Mouse (Mus musculus) megakaryocyte, embryonic 14.5 days (primary cell): ENCODE results near the gene Gm4553. TPM values are rescaled to one million over a fixed set of nuclear protein-coding genes. Genes with fewer than 3 reads are reported as not detected.
"Not testable (repeated sequence)": the region's sequence is repeated elsewhere in the genome, so short reads cannot be mapped to it uniquely, and the experiment has no call there.

ENCODE experiments used
- H3K27me3 ChIP-seq: replicated peaks from 2 replicates; pipeline ENCODE3; 2012; ENCODE audit warnings: inconsistent platforms
- H3K36me3 ChIP-seq: replicated peaks from 2 replicates; pipeline ENCODE3; 2012; ENCODE audit warnings: low read length, inconsistent platforms, mixed read lengths
- H3K4me1 ChIP-seq: 2 replicates; pipeline ENCODE4 v1.6.1; 2012; ENCODE audit warnings: inconsistent platforms
- H3K4me3 ChIP-seq: replicated peaks from 2 replicates; pipeline ENCODE3; 2012; ENCODE audit warnings: moderate library complexity, mild to moderate bottlenecking, inconsistent platforms
- H3K9me3 ChIP-seq: 2 replicates; pipeline ENCODE4 v1.6.1; 2012; ENCODE audit warnings: inconsistent platforms
- FLI1 ChIP-seq: IDR thresholded peaks from 2 replicates; pipeline ENCODE4 v1.6.1; 2012; ENCODE audit warnings: low read length, inconsistent platforms, mixed read lengths
- GATA1 ChIP-seq: IDR thresholded peaks from 3 replicates; pipeline ENCODE4 v1.6.1; 2012; ENCODE audit warnings: mixed read lengths, low read length, inconsistent platforms, borderline replicate concordance
- polyA plus RNA-seq: library from polyadenylated mRNA; stranded (reverse); fragments of >175 nt; gene quantifications from 2 replicates; pipeline ENCODE4 v1.2.3, GENCODE M21; 2012; ENCODE audit warnings: low replicate concordance; ENCODE audit not compliant: insufficient read depth

Gene Gm4553
- polyA plus RNA-seq, 1 experiment: not detected

- peaks cover 31% of the 10 kb centered on the region for H3K27me3 ChIP-seq
- H3K4me1 ChIP-seq: no peaks in the 10 kb centered on the region
- no peak overlapping the region for H3K4me3 ChIP-seq
- H3K36me3 ChIP-seq: no peaks in the 10 kb centered on the region
- H3K9me3 ChIP-seq: no peaks in the 10 kb centered on the region
- no peak for TF ChIP-seq GATA1
- no peak for TF ChIP-seq FLI1
Observed at GRCm38 (mm10) chr7:142169836-142170235, 4.3 kb upstream of the Gm4553 start.

GRCm38 (mm10) chr7:142159366-142159765 lies 6.2 kb downstream of the Gm4553 start:
- H3K9me3 ChIP-seq: peaks cover 3% of the 10 kb centered on the region; the same call in 1 of the 2 replicates
- no peak overlapping the region for H3K4me3 ChIP-seq
- no peaks in the 10 kb centered on the region for H3K4me1 ChIP-seq
- no peak for TF ChIP-seq GATA1
- no peak for TF ChIP-seq FLI1
- peaks cover 41% of the 10 kb centered on the region for H3K27me3 ChIP-seq
- no peaks in the 10 kb centered on the region for H3K36me3 ChIP-seq

- H3K36me3 ChIP-seq, H3K4me1 ChIP-seq, H3K4me3 ChIP-seq: not testable (repeated sequence)
- peaks cover 13% of the 10 kb centered on the region for H3K9me3 ChIP-seq
- peaks cover 33% of the 10 kb centered on the region for H3K27me3 ChIP-seq
Observed at GRCm38 (mm10) chr7:142157013-142157412, 8.5 kb downstream of the Gm4553 start, which contains the start of gene Gm29735. Gm29735 (minus strand) TSS chr7:142157113.

GRCm38 (mm10) chr7:142155308-142155707 lies 10.2 kb downstream of the Gm4553 start:
- Histone ChIP-seq H3K36me3 (no peaks in the 10 kb centered on the region), H3K4me1 (no peaks in the 10 kb centered on the region), H3K4me3 (no peak overlapping the region), H3K9me3 (peaks cover 28% of the 10 kb centered on the region), H3K27me3 (peaks cover 42% of the 10 kb centered on the region)
- no peak for TF ChIP-seq FLI1
- TF ChIP-seq GATA1: no peak

- no peaks in the 10 kb centered on the region for H3K4me1 ChIP-seq
- TF ChIP-seq FLI1 (no peak), GATA1 (no peak)
- peaks cover 34% of the 10 kb centered on the region for H3K9me3 ChIP-seq
- no peaks in the 10 kb centered on the region for H3K36me3 ChIP-seq
- H3K4me3 ChIP-seq: no peak overlapping the region
- H3K27me3 ChIP-seq: peaks cover 32% of the 10 kb centered on the region
Observed at GRCm38 (mm10) chr7:142152191-142152590, 13.3 kb downstream of the Gm4553 start.

GRCm38 (mm10) chr7:142148633-142149032 lies 16.9 kb downstream of the Gm4553 start:
- no peak overlapping the region for H3K4me3 ChIP-seq
- peaks cover 28% of the 10 kb centered on the region for H3K9me3 ChIP-seq
- TF ChIP-seq FLI1: no peak
- no peak for TF ChIP-seq GATA1
- no peaks in the 10 kb centered on the region for H3K36me3 ChIP-seq
- H3K4me1 ChIP-seq: peaks cover 4% of the 10 kb centered on the region
- peaks cover 41% of the 10 kb centered on the region for H3K27me3 ChIP-seq

- Histone ChIP-seq H3K4me3 (no peak overlapping the region), H3K27me3 (peaks cover 48% of the 10 kb centered on the region), H3K4me1 (peaks cover 11% of the 10 kb centered on the region), H3K9me3 (peaks cover 24% of the 10 kb centered on the region), H3K36me3 (no peaks in the 10 kb centered on the region)
- TF ChIP-seq FLI1 (no peak), GATA1 (no peak)
Observed at GRCm38 (mm10) chr7:142146033-142146432, 19.5 kb downstream of the Gm4553 start.

GRCm38 (mm10) chr7:142145413-142145940 lies 20.1 kb downstream of the Gm4553 start:
- Histone ChIP-seq H3K4me1 (peaks cover 11% of the 10 kb centered on the region), H3K4me3 (no peak overlapping the region), H3K27me3 (peaks cover 43% of the 10 kb centered on the region), H3K36me3 (no peaks in the 10 kb centered on the region), H3K9me3 (peaks cover 18% of the 10 kb centered on the region)
- TF ChIP-seq GATA1 (no peak), FLI1 (no peak)

GRCm38 (mm10) chr7:142144507-142144906 lies 21.0 kb downstream of the Gm4553 start, which contains the start of gene Gm45337:
Gm45337 (minus strand) TSS chr7:142144607.
- no peak for TF ChIP-seq GATA1
- TF ChIP-seq FLI1: no peak
- Histone ChIP-seq H3K36me3 (no peaks in the 10 kb centered on the region), H3K4me3 (no peak within 1 kb of the TSS), H3K27me3 (peaks cover 42% of the 10 kb centered on the region), H3K4me1 (peaks cover 11% of the 10 kb centered on the region), H3K9me3 (peaks cover 15% of the 10 kb centered on the region)

GRCm38 (mm10) chr7:142143506-142144010 lies 22.0 kb downstream of the Gm4553 start:
- peaks cover 38% of the 10 kb centered on the region for H3K27me3 ChIP-seq
- H3K36me3 ChIP-seq, H3K4me3 ChIP-seq: not testable (repeated sequence)
- H3K9me3 ChIP-seq: peaks cover 11% of the 10 kb centered on the region
- H3K4me1 ChIP-seq: peaks cover 11% of the 10 kb centered on the region

GRCm38 (mm10) chr7:142140696-142141095 lies 24.8 kb downstream of the Gm4553 start:
- Histone ChIP-seq H3K27me3 (peaks cover 36% of the 10 kb centered on the region), H3K9me3 (peaks cover 11% of the 10 kb centered on the region), H3K4me3 (no peak overlapping the region), H3K4me1 (peaks cover 11% of the 10 kb centered on the region), H3K36me3 (no peaks in the 10 kb centered on the region)
- no peak for TF ChIP-seq FLI1

GRCm38 (mm10) chr7:142135934-142136333 lies 29.6 kb downstream of the Gm4553 start, which contains the start of gene Gm39115:
Gm39115 (minus strand) TSS chr7:142136034.
- H3K9me3 ChIP-seq, H3K4me3 ChIP-seq, H3K36me3 ChIP-seq, H3K4me1 ChIP-seq: not testable (repeated sequence)
- peaks cover 34% of the 10 kb centered on the region for H3K27me3 ChIP-seq
